Mouse (Mus musculus): ENCODE results near the gene Phf11c. TPM values are rescaled to one million over a fixed set of nuclear protein-coding genes. Genes with fewer than 3 reads are reported as not detected.
"Not testable (repeated sequence)": the region's sequence is repeated elsewhere in the genome, so short reads cannot be mapped to it uniquely, and the experiment has no call there.

The Phf11c gene
- total RNA-seq, 2 experiments from 2014 or later = 0.31 to 0.47 TPM

- no peak for DNase-seq
- intact Hi-C loops (cut with DNase I; ENCODE audit: low total_unique reads) = no loop called here
Observed at GRCm38 (mm10) chr14:59339541-59339940, 55.6 kb downstream of the Phf11c start.

DNA sequence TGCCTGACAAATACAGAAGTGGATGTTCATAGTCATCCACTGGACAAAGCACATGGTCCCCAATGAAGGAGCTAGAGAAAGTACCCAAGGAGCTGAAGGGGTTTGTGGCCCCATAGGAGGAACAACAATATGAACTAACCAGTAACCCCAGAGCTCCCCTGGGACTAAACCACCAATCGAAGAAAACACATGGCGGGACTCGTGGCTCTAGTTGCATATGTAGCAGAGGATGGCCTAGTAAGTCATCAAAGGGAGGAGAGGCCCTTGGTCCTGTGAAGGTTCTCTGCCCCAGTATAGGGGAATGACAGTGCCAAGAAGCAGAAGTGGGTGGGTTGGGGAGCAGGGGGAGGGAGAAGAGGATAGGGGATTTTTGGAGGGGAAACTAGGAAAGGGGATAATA, 59.1 kb downstream of the Phf11c start:
- DNase-seq; intact Hi-C loops (cut with DNase I; ENCODE audit: low total_unique reads): not testable (repeated sequence)

Other genes with a start within 250 kb of the Phf11c start
- gene Gm5142, start 216.6 kb downstream of the Phf11c start, total RNA-seq (2021) = not detected
- gene Rcbtb1, start 194.2 kb downstream of the Phf11c start, total RNA-seq (2021) = 10 to 100 TPM; 10.5 to 11.5 TPM
- not detected for gene Gm6904, start 135.2 kb downstream of the Phf11c start, total RNA-seq (2021)
- gene Phf11a, start 97.9 kb downstream of the Phf11c start, total RNA-seq (2021) = not detected
- under 1 TPM in 1 of 2 experiments, not detected in 1; 0.18 TPM for gene Phf11b, start 54.0 kb downstream of the Phf11c start, total RNA-seq (2021)
- 1 to 10 TPM; 2.2 to 3.0 TPM for gene Phf11d, start 29.9 kb downstream of the Phf11c start, total RNA-seq (2021)
- gene Setdb2, start 45.5 kb upstream of the Phf11c start, total RNA-seq (2021) = 1 to 10 TPM; 4.2 to 5.0 TPM
- gene Cab39l, start 45.6 kb upstream of the Phf11c start, total RNA-seq (2021) = 10 to 100 TPM; 11.8 to 14.6 TPM
- 10 to 100 TPM; 19.3 to 20.3 TPM for gene Cdadc1, start 202.6 kb upstream of the Phf11c start, total RNA-seq (2021)
- gene Shisa2, start 229.9 kb upstream of the Phf11c start, total RNA-seq (2021) = 10 to 100 TPM; 47.3 to 50.9 TPM

Data from gastrocnemius, postnatal 14 days (tissue).